Mouse (Mus musculus) gastrocnemius, postnatal 36 days (tissue): ENCODE measurements around the gene Tpcn1. TPM values are rescaled to one million over a fixed set of nuclear protein-coding genes. Genes with fewer than 3 reads are reported as not detected.

ENCODE experiments used
- DNase-seq, 2 experiments: peaks; one replicate each; pipeline ENCODE4 v3.0.0; 2022
- intact Hi-C: fragments of 180-260 bp; cut with DNase I; formaldehyde crosslinking; loops from one replicate; pipeline ENCODE4 v1.15.1; 2025
- total RNA-seq, 2 experiments: library from RNA; stranded (reverse); gene quantifications; 2 replicates each; pipeline ENCODE4 v1.2.3; 2021

The Tpcn1 gene
- total RNA-seq, 2 experiments from 2014 or later: 35.2 to 44.6 TPM

DNA sequence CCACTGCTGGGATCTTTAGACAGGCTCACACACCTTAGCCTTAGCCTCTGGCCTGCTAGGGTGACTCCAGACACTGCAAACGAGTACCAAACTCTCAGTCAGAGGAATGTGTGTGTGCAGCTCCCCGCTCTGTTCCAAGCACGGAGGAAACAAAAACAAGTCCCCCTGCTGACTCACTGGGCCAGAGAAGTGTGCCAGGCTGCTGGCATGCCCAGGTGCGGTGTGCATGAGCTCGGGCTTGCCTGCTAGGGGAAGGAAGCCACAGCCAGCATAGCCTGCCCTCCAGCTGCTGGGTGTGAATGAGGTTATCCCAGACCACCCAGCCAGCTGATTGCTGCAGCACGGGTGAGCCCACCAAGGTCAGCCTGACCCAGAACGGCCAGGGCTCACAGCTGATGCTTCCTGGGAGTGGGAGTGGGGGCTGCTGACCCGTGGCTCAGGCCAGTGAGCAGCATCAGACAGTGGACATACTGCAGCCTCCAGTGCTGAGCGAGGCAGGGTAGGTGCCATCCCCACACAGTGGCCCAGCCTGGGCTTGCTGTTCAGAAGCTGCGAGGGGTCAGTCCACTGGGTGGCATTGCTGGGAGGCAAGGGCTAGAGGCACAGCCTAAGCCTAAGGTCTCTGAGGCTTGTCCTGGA lies 93.3 kb downstream of the Tpcn1 start:
- intact Hi-C loops: no loop called here
- no peak for DNase-seq

DNA sequence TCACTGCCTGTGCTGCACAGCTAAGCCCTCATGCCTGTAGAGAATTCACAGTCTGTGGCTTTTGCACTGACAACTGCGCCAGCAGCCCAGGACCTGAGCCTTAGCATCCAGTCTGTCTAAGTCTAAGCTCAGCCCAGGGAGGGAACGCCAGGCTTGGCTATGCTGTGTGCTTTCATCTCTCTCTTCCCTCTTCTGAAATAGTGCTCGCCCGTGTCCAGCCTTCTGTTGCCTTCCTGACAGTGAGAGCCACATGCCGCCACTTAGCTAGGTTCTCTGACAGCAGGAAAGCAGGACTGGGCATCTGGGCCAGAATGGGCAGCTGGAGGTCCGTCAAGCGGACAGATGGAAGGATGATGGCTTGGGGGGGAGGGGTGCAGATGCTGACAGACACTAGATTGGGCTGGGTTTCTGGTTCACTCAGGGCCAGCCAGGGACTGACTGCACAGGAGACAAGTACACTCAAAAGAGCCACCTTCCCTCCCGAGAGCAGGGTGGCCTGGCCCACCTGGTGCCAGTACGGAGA lies 94.5 kb downstream of the Tpcn1 start:
- intact Hi-C loops: no loop called here
- no peak for DNase-seq

- intact Hi-C loops: no loop called here
- no peak for DNase-seq
Observed at GRCm38 (mm10) chr5:120493440-120493839, 95.0 kb downstream of the Tpcn1 start.

DNA sequence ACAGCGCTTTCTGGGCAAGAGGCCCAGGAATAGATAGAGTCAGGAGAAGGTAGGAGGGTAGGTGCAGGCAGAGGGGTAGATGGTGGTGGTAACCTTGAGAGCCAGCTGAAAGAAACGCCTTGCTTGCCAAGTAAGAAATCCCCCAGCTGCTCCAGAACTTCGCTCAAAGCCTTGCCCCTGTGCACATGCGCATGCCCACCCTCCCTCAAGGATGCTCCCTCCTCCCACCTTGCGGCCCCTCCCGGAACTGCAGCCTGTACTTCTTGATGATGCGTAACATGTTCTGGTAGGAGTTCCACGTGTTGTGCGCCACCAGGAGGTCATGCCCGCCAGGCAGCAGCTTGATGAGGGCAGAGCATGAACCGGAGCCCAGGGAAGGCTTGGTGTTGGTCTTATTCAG lies 96.0 kb downstream of the Tpcn1 start:
- DNase-seq: no peak
- intact Hi-C loops: no loop called here

DNA sequence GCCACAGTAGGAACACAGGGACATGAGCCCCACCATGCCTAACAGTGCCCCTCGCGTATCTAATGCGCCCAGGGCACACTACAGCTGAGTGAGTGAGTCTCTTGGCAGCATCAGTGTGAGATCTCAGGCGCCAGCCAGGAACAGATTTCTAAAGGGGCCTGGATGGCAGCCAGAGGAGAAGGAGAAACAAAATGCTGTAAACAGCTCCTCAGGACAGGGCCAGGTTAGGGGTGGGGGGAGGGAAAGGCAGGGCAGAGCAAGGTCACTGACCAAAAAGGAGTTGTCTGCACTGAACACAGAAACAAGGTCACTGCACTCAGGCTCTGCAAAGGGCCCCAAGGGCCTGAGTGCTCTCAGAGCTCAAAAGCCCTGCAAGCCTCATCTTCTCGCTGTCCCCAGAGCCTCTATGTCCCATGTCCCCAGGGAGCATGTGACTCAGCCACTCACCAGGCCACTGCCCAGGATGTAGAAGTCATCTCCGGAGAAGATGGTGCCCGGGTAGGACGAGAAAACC lies 97.7 kb downstream of the Tpcn1 start:
- no peak for DNase-seq
- intact Hi-C loops: no loop called here

DNA sequence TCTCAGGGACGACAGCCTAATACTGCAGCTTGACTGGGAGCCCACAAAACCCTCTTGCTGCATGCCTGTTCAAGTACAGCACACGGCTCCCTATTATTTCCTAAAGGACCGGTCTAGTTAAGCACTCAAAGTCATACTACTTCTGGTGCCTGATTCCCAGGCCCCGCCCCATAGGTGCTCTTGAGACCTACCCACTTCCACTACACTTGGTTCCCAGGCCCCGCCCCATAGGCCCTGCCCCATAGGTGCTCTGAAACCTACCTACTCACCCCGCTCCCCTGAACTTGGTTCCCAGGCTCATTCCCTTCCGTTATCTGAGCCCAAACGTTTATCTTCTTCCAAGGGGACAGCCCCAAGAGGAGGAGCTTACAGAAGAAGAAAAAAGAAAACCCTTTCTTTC lies 100.6 kb downstream of the Tpcn1 start:
- intact Hi-C loops: no loop called here
- no peak for DNase-seq

Other genes with a start within 250 kb of the Tpcn1 start
- not detected for gene Lhx5, start 157.0 kb downstream of the Tpcn1 start, total RNA-seq
- gene Sdsl, start 115.9 kb downstream of the Tpcn1 start, total RNA-seq: under 1 TPM; 0.59 to 0.77 TPM
- under 1 TPM in 1 of 2 experiments, not detected in 1; 0.20 TPM for gene Sds, start 112.1 kb downstream of the Tpcn1 start, total RNA-seq
- 10 to 100 TPM; 28.0 to 41.3 TPM for gene Plbd2, start 85.0 kb downstream of the Tpcn1 start, total RNA-seq
- gene Slc8b1, start 77.5 kb downstream of the Tpcn1 start, total RNA-seq: 1 to 10 TPM; 7.9 to 9.7 TPM
- gene Iqcd, start 343 bp upstream of the Tpcn1 start, total RNA-seq: under 1 TPM in 1 of 2 experiments, not detected in 1; 0.15 TPM
- gene Rita1, start 23.9 kb upstream of the Tpcn1 start, total RNA-seq: 1 to 10 TPM; 5.6 to 6.8 TPM
- gene Ddx54, start 24.1 kb upstream of the Tpcn1 start, total RNA-seq: 10 to 100 TPM; 15.8 to 17.7 TPM
- gene Cfap73, start 45.6 kb upstream of the Tpcn1 start, total RNA-seq: not detected
- gene Rasal1, start 60.1 kb upstream of the Tpcn1 start, total RNA-seq: not detected
- gene Dtx1, start 123.3 kb upstream of the Tpcn1 start, total RNA-seq: under 1 TPM; 0.38 to 0.91 TPM
- under 1 TPM; 0.18 to 0.37 TPM for gene Oas2, start 161.2 kb upstream of the Tpcn1 start, total RNA-seq
- not detected for gene Oas3, start 189.0 kb upstream of the Tpcn1 start, total RNA-seq
- gene Oas1e, start 206.9 kb upstream of the Tpcn1 start, total RNA-seq: not detected
- gene Oas1c, start 223.8 kb upstream of the Tpcn1 start, total RNA-seq: under 1 TPM; 0.15 to 0.30 TPM